Mouse (Mus musculus) intestine, postnatal 0 days (tissue): Measurements from ENCODE around the gene Map3k5. TPM values are rescaled to one million over a fixed set of nuclear protein-coding genes. Genes with fewer than 3 reads are reported as not detected.

Source experiments
- ATAC-seq: fragments of 200-750 bp; cut with Nextera tagmentation; 2 replicates; pipeline ENCODE4 v1.8.0; 2017; ENCODE audit warnings: mild to moderate bottlenecking, moderate TSS enrichment, moderate library complexity
- H3K27ac ChIP-seq: fragments of 300-500 bp; sonication (generic); 2 replicates; pipeline ENCODE4 v1.5.1; 2014; ENCODE audit warnings: mild to moderate bottlenecking, low read depth, low read length, moderate library complexity
- H3K27me3 ChIP-seq: fragments of 300-500 bp; sonication (generic); replicated peaks from 2 replicates; pipeline ENCODE4 v1.6.1; 2014; ENCODE audit warnings: low read length, mixed read lengths; ENCODE audit not compliant: control insufficient read depth, insufficient read depth
- H3K36me3 ChIP-seq: fragments of 300-500 bp; sonication (generic); 2 replicates; pipeline ENCODE4 v1.6.1; 2014; ENCODE audit warnings: mild to moderate bottlenecking, moderate library complexity; ENCODE audit not compliant: control insufficient read depth, insufficient read depth
- H3K4me1 ChIP-seq: fragments of 300-500 bp; sonication (generic); replicated peaks from 2 replicates; pipeline ENCODE4 v1.6.1; 2014; ENCODE audit warnings: antibody characterized with exemption, low read length, mixed read lengths; ENCODE audit not compliant: control insufficient read depth, insufficient read depth
- H3K4me2 ChIP-seq: fragments of 300-500 bp; sonication (generic); replicated peaks from 2 replicates; pipeline ENCODE4 v1.6.1; 2014; ENCODE audit warnings: low read depth, mild to moderate bottlenecking, moderate library complexity
- H3K4me3 ChIP-seq: fragments of 300-500 bp; sonication (generic); 2 replicates; pipeline ENCODE4 v1.5.1; 2014; ENCODE audit warnings: low read depth, low read length
- H3K9ac ChIP-seq: fragments of 300-500 bp; sonication (generic); 2 replicates; pipeline ENCODE4 v1.6.1; 2014; ENCODE audit warnings: mild to moderate bottlenecking, low read depth, low read length
- H3K9me3 ChIP-seq: fragments of 300-500 bp; sonication (generic); 2 replicates; pipeline ENCODE4 v1.6.1; 2016; ENCODE audit warnings: mixed run types; ENCODE audit not compliant: control insufficient read depth
- CTCF ChIP-seq: sonication (generic); IDR thresholded peaks from 2 replicates; pipeline ENCODE4 v1.5.1; 2016; ENCODE audit warnings: low read depth, mild to moderate bottlenecking, control low read depth, antibody characterized with exemption, moderate library complexity
- WGBS: fragments of 180-500 bp; shearing (Covaris S2); extraction: QIAGEN DNeasy Blood & Tissue Kit; methylation state at CpG from one replicate; pipeline ENCODE4 v1.1.7; 2014; 5-methylcytosine and 5-hydroxymethylcytosine counted together
- polyA plus RNA-seq: library from polyadenylated mRNA; unstranded; fragments of >200 nt; fragmentation: Nextera tagmentation; extraction: Ambion mirVana; gene quantifications from 2 replicates; pipeline ENCODE4 v1.2.1, GENCODE M21; 2015

Gene Map3k5
- polyA plus RNA-seq, 1 experiment from 2014 or later = 1.5 TPM

GRCm38 (mm10) chr10:19946644-19947043 is 12.4 kb downstream of the Map3k5 start:
- Histone ChIP-seq H3K4me1 (no peaks in the 10 kb centered on the region), H3K9me3 (no peaks in the 10 kb centered on the region), H3K27ac (no peak overlapping the region), H3K27me3 (no peaks in the 10 kb centered on the region), H3K4me2 (no peak overlapping the region), H3K4me3 (no peak overlapping the region), H3K9ac (no peak overlapping the region), H3K36me3 (no peaks in the 10 kb centered on the region; the same call in 1 of the 2 replicates)
- no peak for TF ChIP-seq CTCF
- ATAC-seq = no peak
- 90% methylated on average over 6 of the region's 6 CpGs for WGBS

- Histone ChIP-seq H3K36me3 (no peaks in the 10 kb centered on the region; the same call in 1 of the 2 replicates), H3K9me3 (no peaks in the 10 kb centered on the region), H3K4me2 (no peak overlapping the region), H3K27ac (no peak overlapping the region), H3K27me3 (no peaks in the 10 kb centered on the region), H3K4me3 (no peak overlapping the region), H3K4me1 (no peaks in the 10 kb centered on the region), H3K9ac (no peak overlapping the region)
- ATAC-seq = no peak
- 90% methylated on average over 10 of the region's 10 CpGs for WGBS
- TF ChIP-seq CTCF = no peak
Measured at GRCm38 (mm10) chr10:19947441-19947840, 13.2 kb downstream of the Map3k5 start.

GRCm38 (mm10) chr10:19947901-19948300 is 13.6 kb downstream of the Map3k5 start:
- no peaks in the 10 kb centered on the region; the same call in 1 of the 2 replicates for H3K36me3 ChIP-seq
- no peak overlapping the region for H3K4me3 ChIP-seq
- TF ChIP-seq CTCF = no peak
- H3K4me2 ChIP-seq = no peak overlapping the region
- H3K27ac ChIP-seq = no peak overlapping the region
- 94% methylated on average over 5 of the region's 5 CpGs for WGBS
- H3K9ac ChIP-seq = no peak overlapping the region
- no peaks in the 10 kb centered on the region for H3K4me1 ChIP-seq
- H3K27me3 ChIP-seq = no peaks in the 10 kb centered on the region
- no peak for ATAC-seq
- H3K9me3 ChIP-seq = no peaks in the 10 kb centered on the region

GRCm38 (mm10) chr10:19948381-19948780 is 14.1 kb downstream of the Map3k5 start:
- Histone ChIP-seq H3K4me3 (no peak overlapping the region), H3K4me1 (no peaks in the 10 kb centered on the region), H3K4me2 (no peak overlapping the region), H3K9ac (no peak overlapping the region), H3K9me3 (no peaks in the 10 kb centered on the region), H3K27ac (no peak overlapping the region), H3K27me3 (no peaks in the 10 kb centered on the region), H3K36me3 (no peaks in the 10 kb centered on the region; the same call in 1 of the 2 replicates)
- no peak for TF ChIP-seq CTCF
- no peak for ATAC-seq
- 94% methylated on average over 11 of the region's 11 CpGs for WGBS

- 84% methylated on average over 4 of the region's 4 CpGs for WGBS
- H3K27ac ChIP-seq = no peak overlapping the region
- H3K9me3 ChIP-seq = no peaks in the 10 kb centered on the region
- H3K36me3 ChIP-seq = no peaks in the 10 kb centered on the region; the same call in 1 of the 2 replicates
- no peak overlapping the region for H3K9ac ChIP-seq
- no peaks in the 10 kb centered on the region for H3K4me1 ChIP-seq
- ATAC-seq = no peak
- TF ChIP-seq CTCF = no peak
- no peak overlapping the region for H3K4me3 ChIP-seq
- H3K4me2 ChIP-seq = no peak overlapping the region
- no peaks in the 10 kb centered on the region for H3K27me3 ChIP-seq
Measured at GRCm38 (mm10) chr10:19949106-19949505, 14.8 kb downstream of the Map3k5 start.

GRCm38 (mm10) chr10:19953032-19953761 is 18.9 kb downstream of the Map3k5 start:
- Histone ChIP-seq H3K4me1 (no peaks in the 10 kb centered on the region; the same call in 1 of the 2 replicates), H3K9me3 (no peaks in the 10 kb centered on the region), H3K9ac (no peak overlapping the region), H3K4me3 (no peak overlapping the region), H3K36me3 (no peaks in the 10 kb centered on the region; the same call in 1 of the 2 replicates), H3K27ac (no peak overlapping the region), H3K4me2 (no peak overlapping the region), H3K27me3 (no peaks in the 10 kb centered on the region)
- ATAC-seq = no peak
- WGBS = 85% methylated on average over 11 of the region's 11 CpGs
- no peak for TF ChIP-seq CTCF
